Mouse (Mus musculus) midbrain, embryonic 10.5 days (tissue): Measurements from ENCODE around the gene Bcar3. TPM values are rescaled to one million over a fixed set of nuclear protein-coding genes. Genes with fewer than 3 reads are reported as not detected.

Source experiments
- DNase-seq: peaks from one replicate; pipeline ENCODE4 v3.0.0-alpha.2; 2017; ENCODE audit warnings: low spot score
- H3K27ac ChIP-seq: fragments of 300-500 bp; sonication (generic); replicated peaks from 2 replicates; pipeline ENCODE4 v1.5.1; 2016; ENCODE audit warnings: mild to moderate bottlenecking
- H3K27me3 ChIP-seq: fragments of 300-500 bp; sonication (generic); 2 replicates; pipeline ENCODE4 v1.6.1; 2016; ENCODE audit warnings: low read depth, mild to moderate bottlenecking; ENCODE audit not compliant: poor library complexity, severe bottlenecking
- H3K36me3 ChIP-seq: fragments of 300-500 bp; sonication (generic); 2 replicates; pipeline ENCODE4 v1.6.1; 2016; ENCODE audit warnings: mild to moderate bottlenecking, moderate library complexity
- H3K4me1 ChIP-seq: fragments of 300-500 bp; sonication (generic); 2 replicates; pipeline ENCODE4 v1.6.1; 2016
- H3K4me3 ChIP-seq: fragments of 300-500 bp; sonication (generic); 2 replicates; pipeline ENCODE4 v1.5.1; 2016; ENCODE audit warnings: mild to moderate bottlenecking, moderate library complexity
- H3K9me3 ChIP-seq: fragments of 300-500 bp; sonication (generic); replicated peaks from 2 replicates; pipeline ENCODE4 v1.6.1; 2016; ENCODE audit warnings: mild to moderate bottlenecking
- WGBS: fragments of 180-500 bp; shearing (Covaris S2); methylation state at CpG from one replicate; pipeline ENCODE4 v1.1.7; 2016; 5-methylcytosine and 5-hydroxymethylcytosine counted together
- polyA plus RNA-seq: library from polyadenylated mRNA; unstranded; fragments of >200 nt; fragmentation: Nextera tagmentation; extraction: Ambion mirVana; gene quantifications from 2 replicates; pipeline ENCODE4 v1.2.1, GENCODE M21; 2016

Bcar3 gene
- polyA plus RNA-seq, 1 experiment from 2014 or later = 21.8 TPM

GRCm38 (mm10) chr3:122324528-122324927 lies 30.6 kb downstream of the Bcar3 start:
- Histone ChIP-seq H3K36me3 (no peaks in the 10 kb centered on the region), H3K4me3 (no peak overlapping the region), H3K9me3 (no peaks in the 10 kb centered on the region), H3K27ac (no peak overlapping the region), H3K4me1 (peaks cover 17% of the 10 kb centered on the region), H3K27me3 (no peaks in the 10 kb centered on the region)
- DNase-seq = no peak
- 94% methylated on average over 3 of the region's 3 CpGs for WGBS

DNA sequence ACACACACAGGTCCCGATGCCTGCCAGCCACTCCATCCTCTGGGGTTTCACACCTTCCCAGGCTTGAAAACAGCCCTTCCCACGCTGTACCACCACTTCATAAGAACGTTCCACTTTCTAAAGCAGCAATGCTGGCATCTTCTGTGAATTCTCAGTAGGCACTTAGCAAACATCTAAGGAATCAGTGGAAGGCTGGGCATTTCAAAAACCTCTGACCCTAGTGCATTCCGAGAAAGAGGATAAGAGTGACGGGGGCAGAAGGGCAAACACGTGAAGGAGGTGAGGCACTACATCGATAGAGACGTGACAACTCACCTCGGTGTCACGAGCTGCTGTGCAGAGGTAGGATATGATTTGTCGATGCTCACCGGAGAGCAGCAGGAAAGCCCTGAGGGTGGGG lies 36.5 kb downstream of the Bcar3 start:
- Histone ChIP-seq H3K27me3 (0 out of 2 replicates have a peak, but pooled peaks cover 10% of the 10 kb centered on the region), H3K4me1 (peaks cover 13% of the 10 kb centered on the region), H3K27ac (no peak overlapping the region), H3K9me3 (no peaks in the 10 kb centered on the region), H3K4me3 (no peak overlapping the region), H3K36me3 (no peaks in the 10 kb centered on the region)
- WGBS = 87% methylated on average over 12 of the region's 12 CpGs
- no peak for DNase-seq

GRCm38 (mm10) chr3:122333493-122333892 lies 39.6 kb downstream of the Bcar3 start:
- 25% methylated on average over 4 of the region's 4 CpGs for WGBS

DNA sequence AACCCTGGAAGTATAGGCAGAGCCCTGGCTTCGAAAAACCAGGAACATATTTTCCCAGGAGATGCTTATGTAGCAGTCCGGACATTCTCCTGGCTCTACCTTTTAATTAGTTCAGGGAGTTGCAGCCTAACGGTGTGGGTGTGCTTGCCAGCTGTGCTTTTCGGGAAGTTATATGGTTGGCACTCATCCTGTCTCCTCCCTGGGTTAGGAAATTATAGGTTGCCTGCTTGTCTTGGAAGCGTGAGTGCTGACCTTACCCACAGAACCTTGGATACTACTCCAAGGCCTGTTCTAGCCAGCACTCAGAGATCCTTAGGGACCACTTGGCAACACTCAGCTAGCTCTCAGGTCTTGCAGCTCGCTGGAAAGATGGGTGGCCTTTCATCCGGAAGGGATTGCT lies 40.0 kb downstream of the Bcar3 start:
- 65% methylated on average over 7 of the region's 7 CpGs for WGBS
- Histone ChIP-seq H3K36me3 (no peaks in the 10 kb centered on the region), H3K27ac (no peak overlapping the region), H3K4me3 (no peak overlapping the region), H3K4me1 (peaks cover 13% of the 10 kb centered on the region), H3K27me3 (0 out of 2 replicates have a peak, but pooled peaks cover 10% of the 10 kb centered on the region), H3K9me3 (no peaks in the 10 kb centered on the region)
- no peak for DNase-seq

More at GRCm38 (mm10) chr3:122333493-122333892, 39.6 kb downstream of the Bcar3 start:
- no peak overlapping the region for H3K4me3 ChIP-seq
- H3K4me1 ChIP-seq = peaks cover 13% of the 10 kb centered on the region
- DNase-seq = no peak
- no peaks in the 10 kb centered on the region for H3K9me3 ChIP-seq
- H3K27ac ChIP-seq = 0 out of 2 replicates have a peak overlapping the region, but pooled peaks have one; percentile 38
- 0 out of 2 replicates have a peak, but pooled peaks cover 10% of the 10 kb centered on the region for H3K27me3 ChIP-seq
- no peaks in the 10 kb centered on the region for H3K36me3 ChIP-seq

GRCm38 (mm10) chr3:122334375-122334774 lies 40.4 kb downstream of the Bcar3 start:
- Histone ChIP-seq H3K27me3 (0 out of 2 replicates have a peak, but pooled peaks cover 10% of the 10 kb centered on the region), H3K36me3 (no peaks in the 10 kb centered on the region), H3K4me1 (peaks cover 13% of the 10 kb centered on the region), H3K9me3 (no peaks in the 10 kb centered on the region), H3K27ac (no peak overlapping the region), H3K4me3 (no peak overlapping the region)
- DNase-seq = no peak
- 79% methylated on average over 7 of the region's 7 CpGs for WGBS

- 88% methylated on average over 4 of the region's 4 CpGs for WGBS
- Histone ChIP-seq H3K4me3 (no peak overlapping the region), H3K27me3 (0 out of 2 replicates have a peak, but pooled peaks cover 10% of the 10 kb centered on the region), H3K36me3 (no peaks in the 10 kb centered on the region), H3K4me1 (peaks cover 16% of the 10 kb centered on the region), H3K9me3 (no peaks in the 10 kb centered on the region), H3K27ac (no peak overlapping the region)
- DNase-seq = no peak
Observed at GRCm38 (mm10) chr3:122336030-122336429, 42.1 kb downstream of the Bcar3 start.

GRCm38 (mm10) chr3:122337992-122338391 lies 44.1 kb downstream of the Bcar3 start:
- Histone ChIP-seq H3K4me3 (no peak overlapping the region), H3K27ac (no peak overlapping the region), H3K36me3 (no peaks in the 10 kb centered on the region), H3K27me3 (0 out of 2 replicates have a peak, but pooled peaks cover 7% of the 10 kb centered on the region), H3K4me1 (peaks cover 16% of the 10 kb centered on the region), H3K9me3 (no peaks in the 10 kb centered on the region)
- 80% methylated on average over 5 of the region's 5 CpGs for WGBS
- no peak for DNase-seq

DNA sequence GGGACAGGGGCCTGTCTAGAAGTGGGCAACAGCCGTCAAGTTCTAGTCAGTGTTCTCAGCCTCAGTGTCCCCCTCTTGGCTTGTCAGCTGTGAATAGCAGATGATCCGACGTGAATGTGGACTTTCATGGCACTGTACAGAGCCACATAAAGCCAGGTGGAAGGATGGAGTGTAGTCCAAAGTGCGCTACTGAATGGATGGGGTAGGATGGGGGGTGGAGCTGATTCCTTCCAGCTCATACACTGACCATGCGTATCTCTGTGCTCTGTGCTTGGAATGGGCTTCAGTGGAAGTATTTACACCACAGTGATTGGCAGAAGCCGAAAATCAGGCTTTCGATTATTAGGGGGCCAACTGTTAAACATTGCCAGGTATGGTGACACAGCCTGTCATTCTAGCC lies 45.0 kb downstream of the Bcar3 start:
- Histone ChIP-seq H3K27me3 (0 out of 2 replicates have a peak, but pooled peaks cover 4% of the 10 kb centered on the region), H3K36me3 (no peaks in the 10 kb centered on the region), H3K4me3 (no peak overlapping the region), H3K27ac (0 out of 2 replicates have a peak overlapping the region, but pooled peaks have one; percentile 3), H3K9me3 (no peaks in the 10 kb centered on the region), H3K4me1 (peaks cover 6% of the 10 kb centered on the region)
- no peak for DNase-seq
- WGBS = 93% methylated on average over 7 of the region's 7 CpGs

- H3K36me3 ChIP-seq = no peaks in the 10 kb centered on the region
- H3K4me3 ChIP-seq = no peak overlapping the region
- DNase-seq = no peak
- peaks cover 3% of the 10 kb centered on the region; the same call in 1 of the 2 replicates for H3K4me1 ChIP-seq
- WGBS = 84% methylated on average over 13 of the region's 13 CpGs
- H3K9me3 ChIP-seq = no peaks in the 10 kb centered on the region
- no peaks in the 10 kb centered on the region for H3K27me3 ChIP-seq
- peak overlapping the region; percentile 17; the same call in 1 of the 2 replicates for H3K27ac ChIP-seq
Observed at GRCm38 (mm10) chr3:122340135-122341068, 46.5 kb downstream of the Bcar3 start.

- H3K36me3 ChIP-seq = no peaks in the 10 kb centered on the region
- WGBS = 80% methylated on average over 9 of the region's 9 CpGs
- H3K4me1 ChIP-seq = peaks cover 3% of the 10 kb centered on the region; the same call in 1 of the 2 replicates
Observed at GRCm38 (mm10) chr3:122343437-122343853, 49.5 kb downstream of the Bcar3 start.

GRCm38 (mm10) chr3:122344350-122344749 lies 50.4 kb downstream of the Bcar3 start:
- no peaks in the 10 kb centered on the region for H3K27me3 ChIP-seq
- H3K4me1 ChIP-seq = peaks cover 6% of the 10 kb centered on the region; the same call in 1 of the 2 replicates
- H3K36me3 ChIP-seq = no peaks in the 10 kb centered on the region
- no peak for DNase-seq
- H3K4me3 ChIP-seq = no peak overlapping the region
- no peak overlapping the region for H3K27ac ChIP-seq
- WGBS = 88% methylated on average over 5 of the region's 5 CpGs
- no peaks in the 10 kb centered on the region for H3K9me3 ChIP-seq

More at GRCm38 (mm10) chr3:122343437-122343853, 49.5 kb downstream of the Bcar3 start:
- Histone ChIP-seq H3K27me3 (no peaks in the 10 kb centered on the region), H3K9me3 (no peaks in the 10 kb centered on the region), H3K4me3 (no peak overlapping the region), H3K27ac (no peak overlapping the region)
- no peak for DNase-seq

- no peak for DNase-seq
- Histone ChIP-seq H3K4me3 (no peak overlapping the region), H3K9me3 (peaks cover 4% of the 10 kb centered on the region; the same call in 1 of the 2 replicates), H3K4me1 (peaks cover 3% of the 10 kb centered on the region; the same call in 1 of the 2 replicates), H3K36me3 (no peaks in the 10 kb centered on the region), H3K27me3 (no peaks in the 10 kb centered on the region), H3K27ac (no peak overlapping the region)
- 93% methylated on average over 1 of the region's 1 CpGs for WGBS
Observed at GRCm38 (mm10) chr3:122345977-122346472, 52.1 kb downstream of the Bcar3 start.
